Mouse (Mus musculus) cortical plate, adult 2 months (tissue): ENCODE measurements around the gene Kdm4a. TPM values are rescaled to one million over a fixed set of nuclear protein-coding genes. Genes with fewer than 3 reads are reported as not detected.

Source experiments
- H3K27ac ChIP-seq: fragments of 200-500 bp; 2 replicates; pipeline ENCODE4 v1.5.1; 2012; ENCODE audit warnings: low read length, control low read depth, inconsistent platforms; ENCODE audit not compliant: insufficient read depth
- H3K4me1 ChIP-seq: fragments of 200-500 bp; 2 replicates; pipeline ENCODE4 v1.6.1; 2011; ENCODE audit warnings: low read length; ENCODE audit not compliant: control insufficient read depth, insufficient read depth
- H3K4me3 ChIP-seq: fragments of 200-500 bp; 2 replicates; pipeline ENCODE4 v1.5.1; 2011; ENCODE audit warnings: mild to moderate bottlenecking, low read length, control low read depth; ENCODE audit not compliant: insufficient read depth
- CTCF ChIP-seq: fragments of 200-500 bp; IDR thresholded peaks from 2 replicates; pipeline ENCODE4 v1.5.1; 2011; ENCODE audit warnings: mild to moderate bottlenecking, control low read depth, low read length; ENCODE audit not compliant: insufficient read depth; ENCODE audit errors: extremely low read depth
- POLR2A ChIP-seq: fragments of 200-500 bp; IDR thresholded peaks from 2 replicates; pipeline ENCODE4 v1.6.1; 2011; ENCODE audit warnings: mild to moderate bottlenecking, low read length, control low read depth; ENCODE audit not compliant: insufficient read depth; ENCODE audit errors: extremely low read depth
- polyA plus RNA-seq: library from polyadenylated mRNA; depleted of rRNA; stranded (reverse); fragments of >200 nt; gene quantifications from 2 replicates; pipeline ENCODE4 v1.2.3, GENCODE M21; 2012; rRNA removed

Kdm4a gene
- 35.3 and 37.8 TPM in 2 replicates for polyA plus RNA-seq

DNA sequence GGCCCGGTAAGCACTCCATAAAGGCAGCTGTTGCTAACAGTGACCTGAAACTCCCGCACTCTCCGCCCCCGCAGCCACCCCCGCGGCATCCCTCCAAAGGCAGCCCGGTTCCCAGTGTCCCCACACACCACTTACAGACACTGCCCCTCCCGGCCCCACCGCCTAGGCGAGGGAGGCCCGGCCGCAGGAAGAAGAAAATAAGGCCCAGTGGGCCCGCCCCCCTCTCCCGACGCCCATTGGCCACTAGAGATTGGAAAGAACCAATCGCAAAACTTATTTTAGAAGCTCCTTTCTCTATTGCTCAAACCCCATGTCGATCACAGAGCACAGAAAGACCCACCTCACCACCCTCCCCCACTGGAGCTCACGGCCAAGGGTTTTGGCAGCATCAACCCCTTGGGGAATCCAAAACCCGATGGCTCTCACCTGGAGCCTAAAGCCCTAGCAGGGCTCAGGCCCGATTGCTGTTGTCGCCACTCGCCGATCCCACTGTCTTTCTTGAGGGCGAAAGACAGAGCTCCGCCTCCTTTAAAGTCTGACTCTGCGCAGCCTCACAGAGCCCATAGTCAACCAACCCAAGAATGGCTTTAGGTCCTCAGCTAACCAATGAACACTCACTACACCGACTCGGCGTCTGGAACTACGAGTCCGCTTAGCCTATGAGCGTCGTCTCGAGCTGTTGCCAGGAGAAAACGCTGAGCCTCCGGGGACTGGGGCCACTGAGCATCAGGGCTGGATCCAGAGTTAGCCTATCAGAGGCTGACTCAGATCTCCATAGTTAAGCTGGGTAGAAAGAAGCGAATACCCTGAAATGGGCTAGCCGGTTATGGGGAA is at the start of gene Kdm4a:
Gene Kdm4a (minus strand): TSS at position 577 of the 834 bp plus-strand sequence.
- peak within 1 kb of the TSS; percentile 48 for H3K4me3 ChIP-seq
- H3K4me1 ChIP-seq, result peaks cover 2% of the 10 kb centered on the region; the same call in 1 of the 2 replicates
- H3K27ac ChIP-seq, result peak within 1 kb of the TSS; percentile 58
- TF ChIP-seq POLR2A (peak; percentile 76), CTCF (no peak)

DNA sequence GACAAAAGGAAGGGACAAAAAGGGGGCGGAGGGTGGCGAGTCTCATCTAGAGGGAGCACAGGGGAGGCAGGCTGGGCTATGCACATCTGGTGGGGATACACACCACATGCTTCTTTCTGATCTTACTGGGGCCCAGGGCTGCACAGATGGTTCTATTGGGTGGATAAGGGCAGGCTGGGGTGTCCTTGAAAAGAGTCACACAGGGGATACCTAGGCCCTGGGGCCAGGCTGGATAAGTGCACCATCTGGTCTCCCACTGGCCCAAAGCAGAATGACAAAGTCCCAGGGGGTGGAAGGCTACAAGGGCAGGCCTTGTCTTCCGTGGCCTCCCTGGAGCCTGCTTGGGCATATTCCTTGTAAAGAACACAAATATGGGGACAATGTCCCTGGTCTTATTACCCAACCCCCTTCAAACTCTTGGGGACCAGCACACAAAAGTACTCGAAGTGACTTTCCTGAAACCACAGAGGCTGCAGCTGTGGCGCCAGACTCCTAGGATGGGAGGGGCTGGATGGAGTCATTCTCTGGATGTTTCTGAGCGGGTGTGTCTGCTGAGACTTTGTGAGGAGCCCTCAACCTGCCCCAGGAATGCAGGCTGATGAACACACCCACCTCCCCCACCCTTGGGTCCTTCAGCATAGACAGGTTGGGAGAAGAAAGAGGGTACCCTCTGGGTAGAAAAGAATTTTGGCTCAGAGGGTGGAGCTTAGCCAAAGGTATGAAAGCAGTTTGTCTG is 49.4 kb upstream of the Kdm4a start:
- no peak for TF ChIP-seq CTCF
- TF ChIP-seq POLR2A, result no peak
- Histone ChIP-seq H3K27ac (no peak overlapping the region), H3K4me1 (no peaks in the 10 kb centered on the region), H3K4me3 (no peak overlapping the region)

GRCm38 (mm10) chr4:118227398-118227797 is 47.6 kb upstream of the Kdm4a start:
- no peaks in the 10 kb centered on the region for H3K4me1 ChIP-seq
- no peak for TF ChIP-seq POLR2A
- no peak for TF ChIP-seq CTCF
- H3K27ac ChIP-seq, result no peak overlapping the region
- no peak overlapping the region for H3K4me3 ChIP-seq

DNA sequence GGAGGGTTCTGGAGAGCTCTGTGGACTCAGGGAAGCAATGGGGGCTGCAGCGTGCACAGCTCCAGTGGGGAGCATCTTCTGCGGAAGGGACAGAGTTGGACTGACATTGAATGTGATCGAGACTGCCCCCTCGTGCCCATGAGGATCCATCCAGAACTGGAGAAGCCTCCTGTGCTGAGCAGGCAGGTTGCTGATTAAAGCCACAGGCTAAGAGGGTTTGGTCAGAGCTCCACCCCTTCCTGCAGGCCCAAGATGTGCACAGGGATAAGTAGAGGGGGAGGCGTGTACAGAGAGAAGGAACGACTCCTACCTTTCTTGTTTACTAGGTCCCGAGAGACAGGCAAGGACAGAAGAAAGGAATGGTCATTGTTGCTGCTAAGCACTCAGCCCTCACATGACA is 41.4 kb upstream of the Kdm4a start:
- Histone ChIP-seq H3K4me3 (no peak overlapping the region), H3K27ac (no peak overlapping the region), H3K4me1 (no peaks in the 10 kb centered on the region)
- TF ChIP-seq CTCF (no peak), POLR2A (no peak)

DNA sequence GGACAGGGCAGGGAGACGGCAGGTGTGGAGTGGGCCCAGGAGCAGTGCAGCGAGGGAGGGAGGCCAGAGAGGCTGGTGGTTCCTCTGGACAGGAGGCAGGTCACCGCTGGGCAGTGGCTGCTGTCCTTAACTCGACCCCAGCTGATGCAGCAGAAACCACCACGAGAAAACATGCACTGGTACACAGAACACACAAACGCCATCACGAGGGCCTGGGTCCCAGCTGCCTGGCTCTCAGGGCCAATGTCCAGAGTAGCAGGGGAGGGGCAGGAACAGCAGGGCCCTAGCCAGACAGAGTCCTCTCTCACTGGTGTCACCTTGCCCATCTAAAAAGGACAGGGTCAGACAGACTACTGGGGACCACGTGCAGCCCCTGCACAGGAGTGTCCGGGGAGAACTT is 40.9 kb upstream of the Kdm4a start:
- TF ChIP-seq POLR2A, result no peak
- TF ChIP-seq CTCF, result no peak
- no peak overlapping the region for H3K27ac ChIP-seq
- H3K4me1 ChIP-seq, result no peaks in the 10 kb centered on the region
- no peak overlapping the region for H3K4me3 ChIP-seq

- Histone ChIP-seq H3K27ac (no peak overlapping the region), H3K4me1 (no peaks in the 10 kb centered on the region), H3K4me3 (no peak overlapping the region)
- no peak for TF ChIP-seq CTCF
- no peak for TF ChIP-seq POLR2A
Measured at GRCm38 (mm10) chr4:118219487-118219886, 39.6 kb upstream of the Kdm4a start.

DNA sequence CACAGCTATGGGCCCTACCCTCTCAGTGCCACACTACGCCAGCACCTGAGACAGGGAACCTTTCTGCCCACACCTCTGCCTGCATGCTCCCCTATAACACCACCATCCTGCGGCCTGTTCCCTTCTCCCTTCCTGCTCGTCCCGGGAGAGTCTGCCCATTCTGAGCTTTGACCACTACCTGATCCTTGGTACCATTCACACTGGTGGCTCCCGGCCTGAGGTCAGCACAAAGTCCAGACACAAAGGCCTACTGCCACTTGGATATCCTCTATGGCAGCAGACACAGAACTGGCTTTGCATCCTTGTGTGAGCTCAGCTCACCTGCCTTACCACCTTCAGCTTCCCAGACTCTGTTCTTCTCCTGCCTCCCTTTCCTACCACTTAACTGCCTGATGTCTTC is 38.7 kb upstream of the Kdm4a start:
- H3K4me1 ChIP-seq, result no peaks in the 10 kb centered on the region
- no peak overlapping the region for H3K27ac ChIP-seq
- no peak for TF ChIP-seq CTCF
- no peak for TF ChIP-seq POLR2A
- no peak overlapping the region for H3K4me3 ChIP-seq

GRCm38 (mm10) chr4:118216726-118217595 is 37.1 kb upstream of the Kdm4a start:
- no peak overlapping the region for H3K4me3 ChIP-seq
- no peak overlapping the region for H3K27ac ChIP-seq
- TF ChIP-seq POLR2A (no peak), CTCF (peak; percentile 79)
- no peaks in the 10 kb centered on the region for H3K4me1 ChIP-seq

DNA sequence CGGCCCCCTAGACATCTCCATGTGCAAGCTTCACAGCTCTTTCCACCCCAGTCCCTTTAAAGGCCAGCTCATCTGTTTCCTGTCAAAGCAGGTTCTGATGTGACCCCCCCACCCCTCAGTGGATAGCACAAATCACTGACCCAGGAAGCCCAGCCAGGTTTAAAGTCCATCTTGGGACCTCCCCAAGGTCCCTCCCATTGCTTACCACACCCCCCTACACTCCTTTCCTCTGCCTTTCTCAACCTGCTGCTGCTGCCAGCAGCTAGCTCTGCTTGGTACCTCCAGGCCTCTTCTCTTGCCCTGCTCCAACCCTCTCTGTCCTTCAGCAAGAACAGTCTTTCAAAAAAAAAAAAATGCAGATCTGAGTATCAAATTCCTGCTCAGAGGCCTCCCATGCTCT is 35.0 kb upstream of the Kdm4a start:
- no peaks in the 10 kb centered on the region for H3K4me1 ChIP-seq
- H3K27ac ChIP-seq, result no peak overlapping the region
- TF ChIP-seq CTCF (no peak), POLR2A (no peak)
- H3K4me3 ChIP-seq, result no peak overlapping the region
